29 mouse cellular contexts compared by ENCODE assay signal in the genomic region with DNA sequence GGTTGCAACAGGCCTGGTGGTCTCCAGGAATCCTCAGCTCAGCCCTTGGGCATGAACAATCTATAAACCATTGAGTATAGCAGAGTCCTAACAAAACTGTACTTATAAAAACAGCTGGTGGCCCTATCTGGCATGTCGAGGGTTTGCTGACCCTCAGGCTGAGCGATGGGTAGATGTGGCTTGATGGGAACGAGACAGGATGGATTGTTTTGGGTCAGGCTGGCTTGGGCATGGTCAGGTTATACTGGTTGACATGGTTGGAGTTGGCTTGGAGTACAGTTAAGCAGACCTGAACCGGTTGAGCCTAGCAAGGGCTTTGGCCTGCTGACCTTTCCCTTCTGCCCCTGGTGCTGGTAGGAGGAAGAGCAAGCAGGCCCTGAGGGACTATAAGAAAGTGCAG. TPM values are rescaled to one million over a fixed set of nuclear protein-coding genes. Genes with fewer than 3 reads are reported as not detected.
"Had no signal": no experiment of that assay in that cellular context is flagged by ENCODE, and none has a peak within 500 bp of the region (broad histone marks: within the 10 kb centered on the region; RNA-seq: fewer than 3 reads in every experiment).

No protein-coding gene starts in this region.

- H3K4me3 ChIP-seq: kidney, embryonic 15.5 days; left cerebral cortex, adult 2 months; liver, embryonic 13.5 days; neural tube, embryonic 12.5 days had no signal

- DNase-seq: kidney, adult 11 months; kidney, adult 8-10 months; layer of hippocampus, postnatal 36 days; liver, embryonic 13.5 days; lung, adult 2 months; lung, postnatal 14 days; midbrain, embryonic 14.5 days; right cerebral cortex, adult 18-20 months; right cerebral cortex, postnatal 14 days; right cerebral cortex, postnatal 4 days; thymus, adult 18-20 months had no signal

- H3K27me3 ChIP-seq: kidney, embryonic 15.5 days; liver, embryonic 13.5 days; neural tube, embryonic 12.5 days had no signal

- H3K4me1 ChIP-seq: liver, embryonic 13.5 days had no signal

- H3K27ac ChIP-seq: kidney, embryonic 15.5 days; left cerebral cortex, adult 2 months; liver, embryonic 13.5 days; neural tube, embryonic 12.5 days; stomach, postnatal 0 days had no signal

- H3K9me3 ChIP-seq: kidney, embryonic 15.5 days; liver, embryonic 13.5 days; neural tube, embryonic 12.5 days had no signal

- H3K9ac ChIP-seq: kidney, embryonic 15.5 days; liver, embryonic 13.5 days; neural tube, embryonic 12.5 days had no signal

- H3K4me2 ChIP-seq: kidney, embryonic 15.5 days; liver, embryonic 13.5 days; midbrain, embryonic 11.5 days; neural tube, embryonic 12.5 days had no signal

RNA-seq across cellular contexts. Expression of gene Plxnb1, which starts 15.9 kb away (rescaled TPM):
- total RNA-seq: megakaryocyte progenitor cell, adult 5-6 weeks; megakaryocyte-erythroid progenitor cell, adult 5-6 weeks had no signal

RNA-seq across cellular contexts. Expression of gene Fbxw21, which starts 50.7 kb away (rescaled TPM):
- total RNA-seq: layer of hippocampus, adult 8-10 months; layer of hippocampus, postnatal 10 days; layer of hippocampus, postnatal 36 days; left cerebral cortex, adult 2 months; left cerebral cortex, postnatal 10 days; left cerebral cortex, postnatal 36 days; liver, adult 2 months; megakaryocyte progenitor cell, adult 5-6 weeks; megakaryocyte-erythroid progenitor cell, adult 5-6 weeks; midbrain, postnatal 0 days had no signal
- polyA plus RNA-seq: kidney, embryonic 15.5 days; limb, embryonic 11.5 days; limb, embryonic 14.5 days; liver, adult 2 months; liver, embryonic 13.5 days; liver, embryonic 16.5 days; lung, adult 2 months; lung, embryonic 16.5 days; midbrain, embryonic 11.5 days; midbrain, embryonic 14.5 days; midbrain, postnatal 0 days; neural tube, embryonic 12.5 days; stomach, embryonic 14.5 days; stomach, postnatal 0 days had no signal
